Mouse (Mus musculus): ENCODE results near the gene Bcl7b. TPM values are rescaled to one million over a fixed set of nuclear protein-coding genes. Genes with fewer than 3 reads are reported as not detected.

Bcl7b gene
- polyA plus RNA-seq, 1 experiment: 28.4 TPM

- Histone ChIP-seq H3K27me3 (ENCODE audit: control insufficient read depth, insufficient read depth, low read length) (no peaks in the 10 kb centered on the region), H3K36me3 (ENCODE audit: control insufficient read depth, insufficient read depth, low read length) (peaks cover 52% of the 10 kb centered on the region), H3K27ac (ENCODE audit: insufficient read depth, low read depth, low read length) (no peak overlapping the region), H3K4me3 (ENCODE audit: low read depth, low read length) (peak overlapping the region; percentile 31), H3K4me1 (ENCODE audit: control insufficient read depth, insufficient read depth, insufficient read length, low read length) (0 out of 2 replicates have a peak, but pooled peaks cover 4% of the 10 kb centered on the region)
- 41% methylated on average over 26 of the region's 26 CpGs for WGBS
- TF ChIP-seq POLR2A (IDR thresholded peaks at IDR 0.05; ENCODE audit: low read depth, low read length) (no peak), CTCF (IDR thresholded peaks at IDR 0.05; ENCODE audit: extremely low read depth, insufficient read length, insufficient replicate concordance, low read depth, low read length) (no peak)
Observed at GRCm38 (mm10) chr5:135133736-135134405, 34.2 kb upstream of the Bcl7b start.

- peaks cover 47% of the 10 kb centered on the region for H3K36me3 ChIP-seq (ENCODE audit: control insufficient read depth, insufficient read depth, low read length)
- H3K4me1 ChIP-seq (ENCODE audit: control insufficient read depth, insufficient read depth, insufficient read length, low read length): 0 out of 2 replicates have a peak, but pooled peaks cover 4% of the 10 kb centered on the region
- peak overlapping the region; percentile 31 for H3K4me3 ChIP-seq (ENCODE audit: low read depth, low read length)
- TF ChIP-seq CTCF (IDR thresholded peaks at IDR 0.05; ENCODE audit: extremely low read depth, insufficient read length, insufficient replicate concordance, low read depth, low read length): peak; percentile 20; the same call in 1 of the 2 replicates
- TF ChIP-seq POLR2A (IDR thresholded peaks at IDR 0.05; ENCODE audit: low read depth, low read length): no peak
- H3K27me3 ChIP-seq (ENCODE audit: control insufficient read depth, insufficient read depth, low read length): no peaks in the 10 kb centered on the region
- 54% methylated on average over 8 of the region's 8 CpGs for WGBS
- no peak overlapping the region for H3K27ac ChIP-seq (ENCODE audit: insufficient read depth, low read depth, low read length)
Observed at GRCm38 (mm10) chr5:135134534-135134933, 33.5 kb upstream of the Bcl7b start.

GRCm38 (mm10) chr5:135139881-135140280 lies 28.2 kb upstream of the Bcl7b start:
- H3K4me3 ChIP-seq (ENCODE audit: low read depth, low read length): no peak overlapping the region
- no peaks in the 10 kb centered on the region for H3K27me3 ChIP-seq (ENCODE audit: control insufficient read depth, insufficient read depth, low read length)
- H3K27ac ChIP-seq (ENCODE audit: insufficient read depth, low read depth, low read length): no peak overlapping the region
- 58% methylated on average over 2 of the region's 2 CpGs for WGBS
- peaks cover 19% of the 10 kb centered on the region for H3K36me3 ChIP-seq (ENCODE audit: control insufficient read depth, insufficient read depth, low read length)
- no peak for TF ChIP-seq CTCF (IDR thresholded peaks at IDR 0.05; ENCODE audit: extremely low read depth, insufficient read length, insufficient replicate concordance, low read depth, low read length)
- no peak for TF ChIP-seq POLR2A (IDR thresholded peaks at IDR 0.05; ENCODE audit: low read depth, low read length)
- no peaks in the 10 kb centered on the region for H3K4me1 ChIP-seq (ENCODE audit: control insufficient read depth, insufficient read depth, insufficient read length, low read length)

- H3K36me3 ChIP-seq (ENCODE audit: control insufficient read depth, insufficient read depth, low read length): no peaks in the 10 kb centered on the region
- no peak overlapping the region for H3K4me3 ChIP-seq (ENCODE audit: low read depth, low read length)
- no peak overlapping the region for H3K27ac ChIP-seq (ENCODE audit: insufficient read depth, low read depth, low read length)
- no peaks in the 10 kb centered on the region for H3K4me1 ChIP-seq (ENCODE audit: control insufficient read depth, insufficient read depth, insufficient read length, low read length)
- 66% methylated on average over 4 of the region's 4 CpGs for WGBS
- TF ChIP-seq POLR2A (IDR thresholded peaks at IDR 0.05; ENCODE audit: low read depth, low read length) (no peak), CTCF (IDR thresholded peaks at IDR 0.05; ENCODE audit: extremely low read depth, insufficient read length, insufficient replicate concordance, low read depth, low read length) (no peak)
- H3K27me3 ChIP-seq (ENCODE audit: control insufficient read depth, insufficient read depth, low read length): no peaks in the 10 kb centered on the region
Observed at GRCm38 (mm10) chr5:135144469-135144868, 23.6 kb upstream of the Bcl7b start.

- 77% methylated on average over 3 of the region's 3 CpGs for WGBS
Observed at GRCm38 (mm10) chr5:135145532-135145931, 22.6 kb upstream of the Bcl7b start.

GRCm38 (mm10) chr5:135145955-135146354 lies 22.1 kb upstream of the Bcl7b start:
- H3K4me3 ChIP-seq (ENCODE audit: low read depth, low read length): no peak overlapping the region
- H3K36me3 ChIP-seq (ENCODE audit: control insufficient read depth, insufficient read depth, low read length): no peaks in the 10 kb centered on the region
- H3K27me3 ChIP-seq (ENCODE audit: control insufficient read depth, insufficient read depth, low read length): no peaks in the 10 kb centered on the region
- TF ChIP-seq CTCF (IDR thresholded peaks at IDR 0.05; ENCODE audit: extremely low read depth, insufficient read length, insufficient replicate concordance, low read depth, low read length) (no peak), POLR2A (IDR thresholded peaks at IDR 0.05; ENCODE audit: low read depth, low read length) (no peak)
- peaks cover 2% of the 10 kb centered on the region; the same call in 1 of the 2 replicates for H3K4me1 ChIP-seq (ENCODE audit: control insufficient read depth, insufficient read depth, insufficient read length, low read length)
- no peak overlapping the region for H3K27ac ChIP-seq (ENCODE audit: insufficient read depth, low read depth, low read length)

More at GRCm38 (mm10) chr5:135145532-135145931, 22.6 kb upstream of the Bcl7b start:
- Histone ChIP-seq H3K27me3 (ENCODE audit: control insufficient read depth, insufficient read depth, low read length) (no peaks in the 10 kb centered on the region), H3K4me3 (ENCODE audit: low read depth, low read length) (no peak overlapping the region), H3K4me1 (ENCODE audit: control insufficient read depth, insufficient read depth, insufficient read length, low read length) (peaks cover 2% of the 10 kb centered on the region; the same call in 1 of the 2 replicates), H3K27ac (ENCODE audit: insufficient read depth, low read depth, low read length) (no peak overlapping the region), H3K36me3 (ENCODE audit: control insufficient read depth, insufficient read depth, low read length) (no peaks in the 10 kb centered on the region)
- no peak for TF ChIP-seq CTCF (IDR thresholded peaks at IDR 0.05; ENCODE audit: extremely low read depth, insufficient read length, insufficient replicate concordance, low read depth, low read length)

- H3K4me1 ChIP-seq (ENCODE audit: control insufficient read depth, insufficient read depth, insufficient read length, low read length): peaks cover 2% of the 10 kb centered on the region; the same call in 1 of the 2 replicates
- peak overlapping the region; percentile 36; the same call in 1 of the 2 replicates for H3K27ac ChIP-seq (ENCODE audit: insufficient read depth, low read depth, low read length)
- peak overlapping the region; percentile 74 for H3K4me3 ChIP-seq (ENCODE audit: low read depth, low read length)
- TF ChIP-seq CTCF (IDR thresholded peaks at IDR 0.05; ENCODE audit: extremely low read depth, insufficient read length, insufficient replicate concordance, low read depth, low read length) (no peak; the same call in 1 of the 2 replicates), POLR2A (IDR thresholded peaks at IDR 0.05; ENCODE audit: low read depth, low read length) (no peak)
- H3K27me3 ChIP-seq (ENCODE audit: control insufficient read depth, insufficient read depth, low read length): no peaks in the 10 kb centered on the region
- WGBS: under 1% methylated on average over 13 of the region's 13 CpGs
- H3K36me3 ChIP-seq (ENCODE audit: control insufficient read depth, insufficient read depth, low read length): peaks cover 5% of the 10 kb centered on the region
Observed at GRCm38 (mm10) chr5:135148715-135149052, 19.4 kb upstream of the Bcl7b start.
